ENCODE assay signal across 25 mouse cellular contexts in genomic region chr2:130452266-130452665, GRCm38 (mm10). TPM values are rescaled to one million over a fixed set of nuclear protein-coding genes. Genes with fewer than 3 reads are reported as not detected.
DNase-seq lines count a peak whose midpoint lies in the region; ATAC-seq and TF ChIP-seq lines count a peak whose summit lies in the region.
"Had no signal": no experiment of that assay in that cellular context is flagged by ENCODE, and none has a peak within 500 bp of the region (broad histone marks: within the 10 kb centered on the region; RNA-seq: fewer than 3 reads in every experiment).

No protein-coding gene starts in this region.

- H3K4me2 ChIP-seq in embryonic facial prominence, embryonic 14.5 days (ENCODE audit: low read depth, low read length): no peak overlapping the region; the same call in 1 of the 2 replicates
- peak overlapping the region; percentile 87 for H3K4me2 ChIP-seq in hindbrain, embryonic 15.5 days
- H3K4me2 ChIP-seq in hindbrain, embryonic 14.5 days (replicated peaks): no peak overlapping the region
- peak overlapping the region; percentile 75 for H3K4me2 ChIP-seq in midbrain, embryonic 14.5 days (ENCODE audit: low read length)
- no peak overlapping the region for H3K4me2 ChIP-seq in midbrain, embryonic 15.5 days
- H3K4me2 ChIP-seq in midbrain, postnatal 0 days (ENCODE audit: low read depth, low read length, poor library complexity, severe bottlenecking): peak overlapping the region; percentile 75

- H3K27ac ChIP-seq in embryonic facial prominence, embryonic 14.5 days (replicated peaks; ENCODE audit: low read depth, low read length): no peak overlapping the region
- H3K27ac ChIP-seq in embryonic facial prominence, embryonic 10.5 days (replicated peaks): no peak overlapping the region
- H3K27ac ChIP-seq in hindbrain, embryonic 15.5 days (replicated peaks): no peak overlapping the region
- H3K27ac ChIP-seq in hindbrain, embryonic 14.5 days: no peak overlapping the region
- no peak overlapping the region for H3K27ac ChIP-seq in midbrain, embryonic 14.5 days (replicated peaks; ENCODE audit: low read depth, low read length)
- H3K27ac ChIP-seq in midbrain, embryonic 15.5 days: no peak overlapping the region
- no peak overlapping the region for H3K27ac ChIP-seq in midbrain, postnatal 0 days (ENCODE audit: low read depth, low read length)
- H3K27ac ChIP-seq: hindbrain, embryonic 10.5 days; limb, embryonic 15.5 days; lung, embryonic 15.5 days; midbrain, embryonic 12.5 days had no signal

- H3K9ac ChIP-seq in embryonic facial prominence, embryonic 14.5 days (ENCODE audit: low read depth, low read length): 0 out of 2 replicates have a peak overlapping the region, but pooled peaks have one; percentile 34
- H3K9ac ChIP-seq in hindbrain, embryonic 15.5 days: no peak overlapping the region; the same call in 1 of the 2 replicates
- H3K9ac ChIP-seq in hindbrain, embryonic 14.5 days: no peak overlapping the region
- H3K9ac ChIP-seq in midbrain, embryonic 14.5 days (replicated peaks; ENCODE audit: low read length): no peak overlapping the region; the same call in 1 of the 2 replicates
- no peak overlapping the region for H3K9ac ChIP-seq in midbrain, embryonic 15.5 days
- H3K9ac ChIP-seq in midbrain, postnatal 0 days (replicated peaks; ENCODE audit: low read length, poor library complexity, severe bottlenecking): 0 out of 2 replicates have a peak overlapping the region, but pooled peaks have one; percentile 2
- H3K9ac ChIP-seq: limb, embryonic 15.5 days; lung, embryonic 15.5 days had no signal

- H3K4me3 ChIP-seq in embryonic facial prominence, embryonic 14.5 days (ENCODE audit: low read depth, low read length): no peak overlapping the region
- H3K4me3 ChIP-seq in embryonic facial prominence, embryonic 10.5 days: no peak overlapping the region
- no peak overlapping the region for H3K4me3 ChIP-seq in hindbrain, embryonic 15.5 days
- no peak overlapping the region for H3K4me3 ChIP-seq in hindbrain, embryonic 14.5 days (replicated peaks; ENCODE audit: low read length)
- H3K4me3 ChIP-seq in midbrain, embryonic 14.5 days (replicated peaks; ENCODE audit: low read depth, low read length): no peak overlapping the region
- H3K4me3 ChIP-seq in midbrain, embryonic 15.5 days: no peak overlapping the region
- no peak overlapping the region for H3K4me3 ChIP-seq in midbrain, postnatal 0 days (ENCODE audit: low read depth, low read length)

- H3K27me3 ChIP-seq in embryonic facial prominence, embryonic 14.5 days (replicated peaks; ENCODE audit: control insufficient read depth, insufficient read depth, low read length): no peaks in the 10 kb centered on the region
- H3K27me3 ChIP-seq in embryonic facial prominence, embryonic 10.5 days (replicated peaks; ENCODE audit: low read depth, poor library complexity, severe bottlenecking): peaks cover 23% of the 10 kb centered on the region
- 0 out of 2 replicates have a peak, but pooled peaks cover 5% of the 10 kb centered on the region for H3K27me3 ChIP-seq in hindbrain, embryonic 15.5 days
- H3K27me3 ChIP-seq in hindbrain, embryonic 14.5 days (ENCODE audit: control insufficient read depth, insufficient read depth, low read length): peaks cover 6% of the 10 kb centered on the region; the same call in 1 of the 2 replicates
- H3K27me3 ChIP-seq in midbrain, embryonic 14.5 days (ENCODE audit: control insufficient read depth, insufficient read depth, low read length): 0 out of 2 replicates have a peak, but pooled peaks cover 5% of the 10 kb centered on the region
- H3K27me3 ChIP-seq in midbrain, embryonic 15.5 days (replicated peaks): 0 out of 2 replicates have a peak, but pooled peaks cover 7% of the 10 kb centered on the region
- H3K27me3 ChIP-seq in midbrain, postnatal 0 days (ENCODE audit: insufficient read depth, low read length): no peaks in the 10 kb centered on the region
- H3K27me3 ChIP-seq: limb, embryonic 15.5 days had no signal

- no peak for ATAC-seq in embryonic facial prominence, embryonic 14.5 days (ENCODE audit: low read depth)
- ATAC-seq in hindbrain, embryonic 15.5 days (ENCODE audit: low FRiP score, low read depth): no peak
- no peak for ATAC-seq in hindbrain, embryonic 14.5 days (ENCODE audit: low FRiP score)
- ATAC-seq in midbrain, embryonic 14.5 days (ENCODE audit: low FRiP score, low TSS enrichment): no peak
- no peak for ATAC-seq in midbrain, embryonic 15.5 days (replicated peaks)
- ATAC-seq in midbrain, postnatal 0 days (ENCODE audit: low FRiP score): no peak
- ATAC-seq: intestine, embryonic 16.5 days had no signal

- no peak for DNase-seq in embryonic facial prominence, embryonic 14.5 days (ENCODE audit: low spot score)
- DNase-seq in embryonic facial prominence, embryonic 10.5 days (ENCODE audit: low spot score): no peak
- DNase-seq in hindbrain, embryonic 14.5 days (ENCODE audit: low spot score): no peak
- no peak for DNase-seq in midbrain, embryonic 14.5 days
- DNase-seq in midbrain, postnatal 0 days (ENCODE audit: low spot score): no peak
- DNase-seq in ovary, postnatal 10 days (ENCODE audit: low spot score): no peak
- DNase-seq: adrenal gland, adult 2 months; embryo, embryonic 11 days; gastrocnemius, postnatal 14 days; lung, postnatal 4 days had no signal

- no peaks in the 10 kb centered on the region for H3K9me3 ChIP-seq in embryonic facial prominence, embryonic 14.5 days (ENCODE audit: control insufficient read depth, low read length)
- no peaks in the 10 kb centered on the region for H3K9me3 ChIP-seq in embryonic facial prominence, embryonic 10.5 days
- H3K9me3 ChIP-seq in hindbrain, embryonic 15.5 days: no peaks in the 10 kb centered on the region
- no peaks in the 10 kb centered on the region for H3K9me3 ChIP-seq in hindbrain, embryonic 14.5 days (ENCODE audit: control insufficient read depth, low read length)
- no peaks in the 10 kb centered on the region for H3K9me3 ChIP-seq in midbrain, embryonic 14.5 days (ENCODE audit: control insufficient read depth, low read length)
- no peaks in the 10 kb centered on the region for H3K9me3 ChIP-seq in midbrain, embryonic 15.5 days
- H3K9me3 ChIP-seq in midbrain, postnatal 0 days (ENCODE audit: low read length): no peaks in the 10 kb centered on the region
- H3K9me3 ChIP-seq: hindbrain, embryonic 10.5 days; limb, embryonic 15.5 days; lung, embryonic 15.5 days; midbrain, embryonic 12.5 days had no signal

- peaks cover 15% of the 10 kb centered on the region for H3K4me1 ChIP-seq in embryonic facial prominence, embryonic 14.5 days (ENCODE audit: control insufficient read depth, insufficient read depth, low read length)
- peaks cover 28% of the 10 kb centered on the region for H3K4me1 ChIP-seq in embryonic facial prominence, embryonic 10.5 days
- H3K4me1 ChIP-seq in hindbrain, embryonic 15.5 days (replicated peaks): peaks cover 53% of the 10 kb centered on the region
- H3K4me1 ChIP-seq in hindbrain, embryonic 14.5 days (replicated peaks; ENCODE audit: control insufficient read depth, insufficient read depth, low read length): peaks cover 36% of the 10 kb centered on the region
- peaks cover 19% of the 10 kb centered on the region for H3K4me1 ChIP-seq in midbrain, embryonic 14.5 days (ENCODE audit: control insufficient read depth, insufficient read depth, low read length)
- peaks cover 43% of the 10 kb centered on the region for H3K4me1 ChIP-seq in midbrain, embryonic 15.5 days
- peaks cover 15% of the 10 kb centered on the region for H3K4me1 ChIP-seq in midbrain, postnatal 0 days (ENCODE audit: insufficient read depth, low read length)

- no peaks in the 10 kb centered on the region for H3K36me3 ChIP-seq in embryonic facial prominence, embryonic 14.5 days (ENCODE audit: control insufficient read depth, insufficient read depth, low read length)
- no peaks in the 10 kb centered on the region for H3K36me3 ChIP-seq in embryonic facial prominence, embryonic 10.5 days (replicated peaks)
- H3K36me3 ChIP-seq in hindbrain, embryonic 15.5 days: no peaks in the 10 kb centered on the region
- no peaks in the 10 kb centered on the region for H3K36me3 ChIP-seq in hindbrain, embryonic 14.5 days (replicated peaks; ENCODE audit: control insufficient read depth, insufficient read depth)
- H3K36me3 ChIP-seq in midbrain, embryonic 14.5 days (ENCODE audit: control insufficient read depth, insufficient read depth, low read length): no peaks in the 10 kb centered on the region
- no peaks in the 10 kb centered on the region for H3K36me3 ChIP-seq in midbrain, embryonic 15.5 days (replicated peaks)
- no peaks in the 10 kb centered on the region for H3K36me3 ChIP-seq in midbrain, postnatal 0 days (ENCODE audit: insufficient read depth, low read length)
- H3K36me3 ChIP-seq: limb, embryonic 15.5 days; lung, embryonic 15.5 days; midbrain, embryonic 12.5 days had no signal

- 67% methylated on average over 2 of the region's 2 CpGs for WGBS in embryonic facial prominence, embryonic 14.5 days
- WGBS in embryonic facial prominence, embryonic 10.5 days: 65% methylated on average over 2 of the region's 2 CpGs
- WGBS in hindbrain, embryonic 15.5 days: 65% methylated on average over 2 of the region's 2 CpGs
- WGBS in hindbrain, embryonic 14.5 days: 56% methylated on average over 2 of the region's 2 CpGs
- 54% methylated on average over 2 of the region's 2 CpGs for WGBS in midbrain, embryonic 14.5 days
- WGBS in midbrain, embryonic 15.5 days: 52% methylated on average over 2 of the region's 2 CpGs
- WGBS in midbrain, postnatal 0 days: 41% methylated on average over 2 of the region's 2 CpGs

- no peak for TF ChIP-seq CTCF in midbrain, postnatal 0 days (IDR thresholded peaks at IDR 0.05)

RNA-seq across cellular contexts. Expression of gene Ptpra, which starts 2.2 kb away (rescaled TPM):
- polyA plus RNA-seq in embryonic facial prominence, embryonic 14.5 days (2014; fragmentation: Nextera tagmentation; extraction: Ambion mirVana): 111 and 115 TPM in 2 replicates
- polyA plus RNA-seq in embryonic facial prominence, embryonic 10.5 days (2016; fragmentation: Nextera tagmentation; extraction: Ambion mirVana): 81.1 and 82.7 TPM in 2 replicates
- polyA plus RNA-seq in hindbrain, embryonic 15.5 days (2015; fragmentation: Nextera tagmentation; extraction: Ambion mirVana): 133 and 145 TPM in 2 replicates
- polyA plus RNA-seq in hindbrain, embryonic 14.5 days (2014; fragmentation: Nextera tagmentation; extraction: Ambion mirVana): 158 and 171 TPM in 2 replicates
- 119 and 156 TPM in 2 replicates for polyA plus RNA-seq in midbrain, embryonic 14.5 days (2014; fragmentation: Nextera tagmentation; extraction: Ambion mirVana)
- polyA plus RNA-seq in midbrain, embryonic 15.5 days (2015; fragmentation: Nextera tagmentation; extraction: Ambion mirVana): 136 and 142 TPM in 2 replicates
- 120 and 147 TPM in 2 replicates for total RNA-seq in midbrain, postnatal 0 days (2014; rRNA removed)
- 139 and 144 TPM in 2 replicates for polyA plus RNA-seq in midbrain, postnatal 0 days (2015; fragmentation: Nextera tagmentation; extraction: Ambion mirVana)

RNA-seq across cellular contexts. Expression of gene Pced1a, which starts 27.8 kb away (rescaled TPM):
- 12.2 and 12.3 TPM in 2 replicates for polyA plus RNA-seq in embryonic facial prominence, embryonic 14.5 days (2014; fragmentation: Nextera tagmentation; extraction: Ambion mirVana)
- polyA plus RNA-seq in embryonic facial prominence, embryonic 10.5 days (2016; fragmentation: Nextera tagmentation; extraction: Ambion mirVana): 13.9 and 14.0 TPM in 2 replicates
- 12.5 and 13.2 TPM in 2 replicates for polyA plus RNA-seq in hindbrain, embryonic 15.5 days (2015; fragmentation: Nextera tagmentation; extraction: Ambion mirVana)
- 9.0 and 11.3 TPM in 2 replicates for polyA plus RNA-seq in hindbrain, embryonic 14.5 days (2014; fragmentation: Nextera tagmentation; extraction: Ambion mirVana)
- polyA plus RNA-seq in midbrain, embryonic 14.5 days (2014; fragmentation: Nextera tagmentation; extraction: Ambion mirVana): 10.1 and 15.1 TPM in 2 replicates
- polyA plus RNA-seq in midbrain, embryonic 15.5 days (2015; fragmentation: Nextera tagmentation; extraction: Ambion mirVana): 13.4 and 16.1 TPM in 2 replicates
- 27.5 and 28.8 TPM in 2 replicates for total RNA-seq in midbrain, postnatal 0 days (2014; rRNA removed)
- 12.0 and 12.3 TPM in 2 replicates for polyA plus RNA-seq in midbrain, postnatal 0 days (2015; fragmentation: Nextera tagmentation; extraction: Ambion mirVana)

RNA-seq across cellular contexts. Expression of gene Vps16, which starts 28.1 kb away (rescaled TPM):
- 51.6 and 66.0 TPM in 2 replicates for polyA plus RNA-seq in embryonic facial prominence, embryonic 14.5 days (2014; fragmentation: Nextera tagmentation; extraction: Ambion mirVana)
- 112 and 122 TPM in 2 replicates for polyA plus RNA-seq in embryonic facial prominence, embryonic 10.5 days (2016; fragmentation: Nextera tagmentation; extraction: Ambion mirVana)
- polyA plus RNA-seq in hindbrain, embryonic 15.5 days (2015; fragmentation: Nextera tagmentation; extraction: Ambion mirVana): 102 and 105 TPM in 2 replicates
- 75.9 and 91.3 TPM in 2 replicates for polyA plus RNA-seq in hindbrain, embryonic 14.5 days (2014; fragmentation: Nextera tagmentation; extraction: Ambion mirVana)
- polyA plus RNA-seq in midbrain, embryonic 14.5 days (2014; fragmentation: Nextera tagmentation; extraction: Ambion mirVana): 88.2 and 88.6 TPM in 2 replicates
- 108 and 111 TPM in 2 replicates for polyA plus RNA-seq in midbrain, embryonic 15.5 days (2015; fragmentation: Nextera tagmentation; extraction: Ambion mirVana)
- total RNA-seq in midbrain, postnatal 0 days (2014; rRNA removed): 81.2 and 83.6 TPM in 2 replicates
- 86.6 and 89.9 TPM in 2 replicates for polyA plus RNA-seq in midbrain, postnatal 0 days (2015; fragmentation: Nextera tagmentation; extraction: Ambion mirVana)

RNA-seq across cellular contexts. Expression of gene Tmem239, which starts 46.0 kb away (rescaled TPM):
- polyA plus RNA-seq in embryonic facial prominence, embryonic 14.5 days (2014; fragmentation: Nextera tagmentation; extraction: Ambion mirVana): not detected in 2 replicates
- not detected in 2 replicates for polyA plus RNA-seq in embryonic facial prominence, embryonic 10.5 days (2016; fragmentation: Nextera tagmentation; extraction: Ambion mirVana)
- polyA plus RNA-seq in hindbrain, embryonic 15.5 days (2015; fragmentation: Nextera tagmentation; extraction: Ambion mirVana): 0.36 TPM in 1 of 2 replicates, not detected in the other
- polyA plus RNA-seq in hindbrain, embryonic 14.5 days (2014; fragmentation: Nextera tagmentation; extraction: Ambion mirVana): not detected in 2 replicates
- polyA plus RNA-seq in midbrain, embryonic 14.5 days (2014; fragmentation: Nextera tagmentation; extraction: Ambion mirVana): not detected in 2 replicates
- polyA plus RNA-seq in midbrain, embryonic 15.5 days (2015; fragmentation: Nextera tagmentation; extraction: Ambion mirVana): 0.22 TPM in 1 of 2 replicates, not detected in the other
- not detected in 2 replicates for total RNA-seq in midbrain, postnatal 0 days (2014; rRNA removed)
- polyA plus RNA-seq in midbrain, postnatal 0 days (2015; fragmentation: Nextera tagmentation; extraction: Ambion mirVana): 0.12 TPM in 1 of 2 replicates, not detected in the other
- total RNA-seq: adrenal gland, adult 2 months; gastrocnemius, postnatal 14 days; heart, adult 8-10 months; layer of hippocampus, postnatal 25 days; left cerebral cortex, postnatal 25 days had no signal
- polyA plus RNA-seq: adrenal gland, adult 2 months; heart, embryonic 16.5 days; hindbrain, embryonic 10.5 days; intestine, embryonic 16.5 days; kidney, embryonic 16.5 days; large intestine, adult 2 months; lung, embryonic 15.5 days; midbrain, embryonic 12.5 days; small intestine, adult 2 months had no signal

RNA-seq across cellular contexts. Expression of gene 1700020A23Rik, which starts 47.2 kb away (rescaled TPM):
- not detected in 2 replicates for polyA plus RNA-seq in embryonic facial prominence, embryonic 14.5 days (2014; fragmentation: Nextera tagmentation; extraction: Ambion mirVana)
- not detected in 2 replicates for polyA plus RNA-seq in embryonic facial prominence, embryonic 10.5 days (2016; fragmentation: Nextera tagmentation; extraction: Ambion mirVana)
- 0.38 and 0.97 TPM in 2 replicates for polyA plus RNA-seq in hindbrain, embryonic 15.5 days (2015; fragmentation: Nextera tagmentation; extraction: Ambion mirVana)
- polyA plus RNA-seq in hindbrain, embryonic 14.5 days (2014; fragmentation: Nextera tagmentation; extraction: Ambion mirVana): 0.72 TPM in 1 of 2 replicates, not detected in the other
- polyA plus RNA-seq in midbrain, embryonic 14.5 days (2014; fragmentation: Nextera tagmentation; extraction: Ambion mirVana): not detected in 2 replicates
- 0.69 TPM in 1 of 2 replicates, not detected in the other for polyA plus RNA-seq in midbrain, embryonic 15.5 days (2015; fragmentation: Nextera tagmentation; extraction: Ambion mirVana)
- total RNA-seq in midbrain, postnatal 0 days (2014; rRNA removed): not detected in 2 replicates
- 0.93 TPM in 1 of 2 replicates, not detected in the other for polyA plus RNA-seq in midbrain, postnatal 0 days (2015; fragmentation: Nextera tagmentation; extraction: Ambion mirVana)
- total RNA-seq: gastrocnemius, postnatal 14 days; heart, adult 8-10 months; layer of hippocampus, postnatal 25 days; left cerebral cortex, postnatal 25 days had no signal
- polyA plus RNA-seq: adrenal gland, adult 2 months; heart, embryonic 16.5 days; kidney, embryonic 16.5 days; large intestine, adult 2 months; limb, embryonic 15.5 days; lung, embryonic 15.5 days; neural tube, embryonic 11.5 days; small intestine, adult 2 months had no signal

Comparison
In these comparisons a context has a peak if more than half of its experiments do, and no peak if none do; other contexts are left out.
1. H3K4me2 ChIP-seq: peak in hindbrain, embryonic 15.5 days (single experiment), midbrain, embryonic 14.5 days (single experiment) and midbrain, postnatal 0 days (single experiment); none in embryonic facial prominence, embryonic 14.5 days (single experiment), hindbrain, embryonic 14.5 days (single experiment) and midbrain, embryonic 15.5 days (single experiment).
2. H3K9ac ChIP-seq: peak in embryonic facial prominence, embryonic 14.5 days (single experiment) and midbrain, postnatal 0 days (single experiment); none in hindbrain, embryonic 15.5 days (single experiment), hindbrain, embryonic 14.5 days (single experiment), midbrain, embryonic 14.5 days (single experiment) and midbrain, embryonic 15.5 days (single experiment).